Mouse (Mus musculus) cerebellum, adult (tissue): ENCODE measurements around the gene Glp2r.

Experiments used
- ATAC-seq: cut with Nextera tagmentation; 2 replicates; pipeline ENCODE4 v1.9.2; 2017; ENCODE audit warnings: mild to moderate bottlenecking, moderate library complexity, mixed read lengths; ENCODE audit not compliant: insufficient number of reproducible peaks, low FRiP score, low TSS enrichment

The Glp2r gene

DNA sequence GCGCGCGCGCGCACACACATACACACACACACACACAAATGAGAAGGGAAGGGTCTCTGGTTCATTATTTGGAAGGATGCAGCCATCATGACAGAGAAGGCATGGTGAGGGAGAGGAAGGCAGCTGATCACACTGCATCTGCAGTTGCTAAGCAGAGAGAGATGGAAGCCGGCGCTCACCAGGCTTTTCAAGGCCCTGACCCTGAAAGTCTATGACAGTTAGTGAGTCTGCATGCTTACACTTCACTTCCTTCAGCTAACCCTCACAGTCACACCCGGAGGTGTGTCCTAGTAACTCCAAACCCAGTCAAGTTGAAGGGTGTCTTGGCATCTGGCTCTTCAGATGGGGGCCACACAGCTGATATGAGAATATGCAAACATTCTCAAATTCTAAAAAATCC is 128.5 kb downstream of the Glp2r start:
- ATAC-seq, result no peak

DNA sequence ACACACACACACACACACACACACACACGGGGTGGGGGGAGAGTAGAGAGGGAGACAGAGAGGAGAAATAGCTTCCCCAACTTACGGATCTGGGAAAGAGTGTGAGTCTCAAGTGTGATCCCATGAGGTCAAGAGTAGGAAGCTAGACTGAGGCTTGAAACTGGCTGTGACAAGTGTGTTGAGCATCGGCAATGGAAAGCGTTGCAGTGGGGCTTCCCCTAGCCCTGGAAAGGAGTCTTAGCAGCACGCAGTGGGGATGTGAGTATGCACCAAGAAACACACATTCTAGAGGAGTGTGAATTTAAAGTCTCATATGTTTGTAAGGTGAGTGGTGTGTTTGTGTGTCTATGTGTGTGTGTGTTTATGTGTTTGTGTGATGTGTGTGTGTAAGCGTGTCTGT is 130.7 kb downstream of the Glp2r start:
- ATAC-seq, result no peak

DNA sequence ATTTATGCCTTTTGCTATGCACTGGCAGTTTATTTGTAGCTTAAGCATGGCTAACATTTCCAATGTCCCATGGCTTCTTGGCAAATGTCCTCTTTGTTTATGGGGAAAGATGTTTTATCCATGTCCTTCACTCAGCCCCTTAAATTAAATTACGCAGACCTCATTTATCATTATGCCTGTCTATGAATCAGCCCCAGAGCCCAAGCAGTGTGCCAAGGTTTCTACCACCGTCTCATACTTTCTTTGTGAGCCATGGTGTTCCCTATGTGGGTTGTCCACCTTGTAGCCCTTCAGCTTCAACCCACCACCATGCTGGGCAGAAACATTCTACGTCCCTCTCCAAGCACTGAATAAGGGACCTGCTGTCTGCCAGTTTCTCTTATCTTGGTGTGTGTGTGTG is 132.6 kb downstream of the Glp2r start:
- no peak for ATAC-seq

DNA sequence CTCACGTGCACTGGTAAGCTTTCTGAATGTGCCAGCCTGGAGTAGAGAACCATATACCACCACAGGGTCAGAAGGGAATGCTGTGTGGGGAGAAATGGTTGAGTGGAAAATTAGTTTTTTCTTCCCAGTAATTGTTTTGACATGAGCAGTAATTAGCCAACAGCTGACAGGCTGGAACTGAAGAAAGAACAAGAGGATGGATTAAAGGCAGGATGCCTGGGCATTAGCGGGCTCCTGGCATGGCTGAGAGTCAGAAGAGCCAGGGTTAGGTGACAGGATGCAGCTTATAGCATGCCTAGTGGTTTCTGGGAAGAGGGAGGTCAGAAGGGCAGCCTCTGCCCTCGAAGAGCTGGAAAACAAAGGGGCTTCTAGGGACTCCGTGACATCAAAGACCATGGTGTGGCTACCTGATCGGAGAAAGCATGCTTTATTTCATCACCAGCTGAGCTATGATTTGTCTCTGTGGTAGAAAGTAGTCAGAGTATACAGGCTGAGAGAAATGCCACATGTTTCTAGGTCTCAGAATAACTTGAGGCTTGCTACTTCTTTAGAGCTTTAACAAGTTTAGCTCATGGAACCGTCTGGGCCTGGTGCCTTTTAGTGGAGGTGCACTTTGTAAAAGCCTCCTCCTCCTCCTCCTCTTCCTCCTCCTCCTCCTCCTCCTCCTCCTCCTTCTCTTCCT is 133.9 kb downstream of the Glp2r start:
- ATAC-seq, result no peak

DNA sequence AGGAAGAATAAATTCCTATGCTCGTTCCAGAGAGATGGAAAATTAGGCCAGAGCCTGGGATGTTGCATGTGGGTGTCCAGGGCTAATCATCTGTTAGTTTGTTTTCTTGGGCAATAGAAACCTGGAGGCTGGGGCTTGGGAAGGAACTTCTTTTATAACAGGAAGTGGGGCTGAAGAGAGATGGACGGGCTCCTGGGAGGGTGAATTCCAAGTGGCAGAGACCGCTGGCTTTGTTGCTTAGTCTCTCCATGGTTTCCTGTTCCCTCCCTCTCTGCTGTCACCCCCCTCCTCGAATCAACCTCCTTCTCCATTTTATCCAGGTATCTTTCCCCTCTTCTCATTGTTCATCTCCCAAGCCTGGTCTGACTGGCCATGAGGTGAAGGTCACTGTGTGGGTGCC is 134.8 kb downstream of the Glp2r start:
- ATAC-seq, result no peak

DNA sequence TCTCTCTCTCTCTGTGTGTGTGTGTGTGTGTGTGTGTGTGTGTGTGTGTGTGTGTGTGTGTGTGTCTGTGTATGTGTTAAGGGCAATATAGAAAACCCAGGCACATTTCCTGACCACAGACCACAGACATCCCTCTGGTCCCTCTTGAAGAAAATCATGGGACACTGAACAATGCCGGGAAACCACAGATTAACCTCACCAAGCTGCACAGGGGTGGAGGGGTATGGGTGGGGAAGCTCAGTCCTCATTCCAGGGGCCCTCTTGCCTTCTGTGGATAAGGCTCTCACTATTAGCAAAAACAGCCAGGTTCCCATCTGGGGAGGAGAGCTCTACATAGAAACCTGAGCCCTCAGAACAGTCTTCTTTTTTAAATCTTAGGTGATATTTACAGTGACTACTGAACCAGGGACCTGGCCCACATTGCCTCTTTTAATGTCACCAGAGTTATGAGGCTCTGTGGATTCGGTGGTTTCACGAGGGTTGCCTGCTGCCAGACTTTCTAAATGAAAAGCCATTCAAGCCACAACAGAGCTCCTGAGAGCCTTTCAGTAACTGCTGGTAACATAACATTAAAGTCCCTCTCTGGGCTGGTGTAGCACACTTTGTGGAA is 137.2 kb downstream of the Glp2r start:
- no peak for ATAC-seq

DNA sequence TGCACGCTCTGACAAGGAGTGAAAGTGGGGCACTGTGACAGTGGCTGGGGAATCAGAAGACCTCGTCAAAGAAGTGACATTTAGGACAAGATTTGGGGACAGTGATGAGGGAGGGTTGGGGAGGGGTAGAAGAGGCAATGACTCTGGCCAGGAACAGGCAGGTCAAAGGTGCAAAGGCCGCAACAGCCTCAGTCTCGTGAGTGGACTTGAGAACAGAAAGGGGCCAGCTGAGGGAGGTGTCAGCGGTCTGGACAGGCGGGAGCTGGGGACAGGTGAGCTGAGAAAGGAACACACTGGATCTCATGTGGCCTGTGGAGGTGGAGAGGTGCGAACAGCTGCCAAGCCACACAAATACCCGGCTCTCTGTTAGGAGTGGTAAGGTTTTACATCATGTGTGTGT is 138.0 kb downstream of the Glp2r start:
- no peak for ATAC-seq

DNA sequence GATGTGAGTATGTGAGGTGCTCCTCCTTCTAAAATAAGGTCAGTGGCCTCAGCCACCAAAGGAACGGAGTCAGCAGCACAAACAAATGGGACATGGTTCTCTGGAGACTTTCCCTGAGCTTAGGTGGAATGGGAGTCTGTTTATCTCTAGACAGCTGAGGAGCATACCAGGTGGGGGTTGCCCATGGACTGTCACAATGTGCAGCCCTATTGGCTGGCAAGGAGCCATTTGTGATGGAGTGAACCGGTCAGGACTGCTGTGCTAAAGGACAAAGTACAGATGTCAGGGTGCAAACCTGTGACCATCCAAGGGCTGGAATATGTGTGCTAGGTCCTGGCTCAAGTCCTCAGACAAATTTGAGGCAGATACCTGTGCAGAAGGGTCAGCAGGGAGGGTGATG is 142.4 kb downstream of the Glp2r start:
- no peak for ATAC-seq

DNA sequence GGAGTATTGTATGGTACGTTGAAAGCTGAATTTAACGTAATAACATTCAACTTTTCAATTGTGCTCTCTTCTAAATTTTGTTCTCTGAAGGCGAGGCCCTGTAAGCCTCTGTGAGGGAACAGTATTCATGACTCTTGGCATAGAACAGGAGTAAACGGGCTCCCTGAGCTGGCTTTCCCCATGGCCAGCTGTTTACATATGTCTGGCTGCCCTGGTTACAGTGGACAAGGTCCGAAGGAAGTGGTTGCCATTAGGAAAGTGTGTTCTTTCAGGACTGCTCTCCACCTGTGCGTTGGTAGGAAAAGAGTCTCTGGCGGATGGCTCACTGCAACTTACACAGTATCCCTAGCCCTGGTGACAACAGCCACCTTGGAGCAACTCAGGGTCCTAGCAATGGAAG is 143.8 kb downstream of the Glp2r start:
- no peak for ATAC-seq

DNA sequence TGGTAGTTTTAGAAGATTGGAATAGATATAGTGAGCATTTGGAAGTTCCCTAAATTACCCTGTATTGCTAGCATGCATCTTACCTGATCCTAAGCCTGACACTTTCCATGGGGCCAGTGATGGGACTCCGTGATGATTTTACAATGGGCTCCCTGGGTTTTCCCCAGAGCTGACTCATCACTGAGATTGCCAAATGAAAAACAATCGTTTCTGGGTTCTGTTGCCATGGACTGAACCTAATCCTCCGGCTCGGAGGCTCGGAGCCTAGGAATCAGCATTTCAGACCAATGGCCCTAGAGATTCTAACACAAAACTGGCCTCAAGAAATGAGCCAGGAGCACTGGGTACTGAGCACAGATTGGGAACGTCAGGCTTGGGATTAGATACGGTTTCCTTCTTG is 148.6 kb downstream of the Glp2r start:
- ATAC-seq, result no peak

DNA sequence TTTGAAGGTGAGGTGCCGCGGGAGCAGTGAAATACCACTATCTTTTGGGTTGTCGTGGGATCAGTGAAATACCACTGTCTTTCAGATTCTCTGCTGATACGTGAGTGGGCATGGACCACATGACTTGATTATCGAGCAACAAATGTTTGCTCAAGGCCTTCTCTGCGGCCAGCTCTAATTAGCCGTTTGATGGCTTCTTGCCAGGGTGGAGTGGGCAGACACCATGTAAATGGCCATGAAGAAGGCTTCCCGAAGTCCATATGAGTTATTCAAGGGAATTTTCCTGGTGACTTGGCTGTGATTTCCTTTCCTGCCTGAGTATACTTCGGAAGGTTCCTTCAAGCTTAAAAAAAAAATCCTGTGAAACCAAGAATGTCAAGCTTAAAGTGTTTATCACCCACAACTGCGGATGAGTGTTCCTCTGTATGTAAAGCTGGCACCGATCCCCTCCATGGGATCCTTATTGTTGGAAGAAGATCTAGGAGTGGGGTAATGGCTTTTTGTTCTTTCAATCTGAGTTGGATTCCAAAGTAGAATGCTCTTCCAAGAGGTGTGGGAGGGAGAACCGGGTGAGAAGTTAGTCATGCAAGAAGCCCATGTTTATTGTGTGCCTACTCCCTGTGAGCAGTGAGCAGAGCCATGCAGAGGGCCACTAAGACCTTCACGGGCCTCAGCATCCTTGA is 154.3 kb downstream of the Glp2r start:
- ATAC-seq, result no peak

DNA sequence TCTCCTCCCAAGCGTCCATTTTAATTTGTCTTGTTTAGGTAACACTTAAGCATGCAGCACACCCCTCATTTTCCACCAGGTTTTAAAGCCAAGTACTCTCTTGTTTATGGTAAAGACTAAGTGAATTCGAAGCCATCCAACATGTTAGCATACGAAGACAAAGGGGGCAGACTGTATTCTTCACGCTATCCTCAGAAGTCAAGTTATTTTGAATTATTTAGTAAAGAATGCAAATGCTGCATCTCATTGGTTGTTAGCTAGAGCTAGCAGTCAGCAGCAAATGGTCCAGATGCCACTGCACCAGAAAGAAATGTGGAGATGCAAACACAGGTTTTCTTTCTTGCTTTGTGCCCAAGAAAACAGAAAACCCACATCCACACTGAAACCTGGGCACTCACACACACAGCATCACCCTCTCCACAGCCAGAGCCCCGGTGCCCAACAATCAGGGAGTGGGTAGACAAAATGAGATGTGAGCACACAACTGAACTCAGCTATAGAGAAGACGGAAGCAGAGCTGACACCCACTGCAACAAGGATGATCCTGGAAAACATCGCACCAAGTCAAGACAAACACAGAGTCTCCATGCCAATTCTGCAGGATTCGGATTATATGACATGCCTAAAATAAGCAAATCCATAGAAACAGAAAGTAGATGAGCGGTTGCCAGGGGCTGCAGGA is 158.7 kb downstream of the Glp2r start:
- no peak for ATAC-seq
